Mouse (Mus musculus): Measurements from ENCODE around the gene Ubtd1. TPM values are rescaled to one million over a fixed set of nuclear protein-coding genes. Genes with fewer than 3 reads are reported as not detected.

Gene Ubtd1
- polyA plus RNA-seq (2017; shearing (Covaris generic)) = 5.6 TPM

DNA sequence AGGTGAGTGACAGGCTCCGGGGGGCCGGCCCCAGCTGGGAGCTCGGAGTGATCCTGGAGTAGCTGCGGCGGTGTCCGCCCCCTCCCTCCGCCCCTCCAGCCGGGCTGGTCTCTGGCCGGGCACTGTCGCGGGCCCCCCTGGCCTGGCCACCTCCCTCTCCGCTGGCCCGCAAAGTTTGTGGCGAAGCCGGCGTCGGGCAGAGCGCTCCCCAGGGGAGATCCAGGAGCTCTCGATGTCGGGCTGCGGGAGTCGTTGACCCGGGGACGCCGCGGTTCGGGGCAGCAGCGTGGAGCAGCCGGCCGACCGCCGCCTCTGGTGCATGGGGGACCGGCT is at the start of gene Ubtd1:
Gene Ubtd1 (plus strand): TSS at position 169 of the 333 bp plus-strand sequence.

DNA sequence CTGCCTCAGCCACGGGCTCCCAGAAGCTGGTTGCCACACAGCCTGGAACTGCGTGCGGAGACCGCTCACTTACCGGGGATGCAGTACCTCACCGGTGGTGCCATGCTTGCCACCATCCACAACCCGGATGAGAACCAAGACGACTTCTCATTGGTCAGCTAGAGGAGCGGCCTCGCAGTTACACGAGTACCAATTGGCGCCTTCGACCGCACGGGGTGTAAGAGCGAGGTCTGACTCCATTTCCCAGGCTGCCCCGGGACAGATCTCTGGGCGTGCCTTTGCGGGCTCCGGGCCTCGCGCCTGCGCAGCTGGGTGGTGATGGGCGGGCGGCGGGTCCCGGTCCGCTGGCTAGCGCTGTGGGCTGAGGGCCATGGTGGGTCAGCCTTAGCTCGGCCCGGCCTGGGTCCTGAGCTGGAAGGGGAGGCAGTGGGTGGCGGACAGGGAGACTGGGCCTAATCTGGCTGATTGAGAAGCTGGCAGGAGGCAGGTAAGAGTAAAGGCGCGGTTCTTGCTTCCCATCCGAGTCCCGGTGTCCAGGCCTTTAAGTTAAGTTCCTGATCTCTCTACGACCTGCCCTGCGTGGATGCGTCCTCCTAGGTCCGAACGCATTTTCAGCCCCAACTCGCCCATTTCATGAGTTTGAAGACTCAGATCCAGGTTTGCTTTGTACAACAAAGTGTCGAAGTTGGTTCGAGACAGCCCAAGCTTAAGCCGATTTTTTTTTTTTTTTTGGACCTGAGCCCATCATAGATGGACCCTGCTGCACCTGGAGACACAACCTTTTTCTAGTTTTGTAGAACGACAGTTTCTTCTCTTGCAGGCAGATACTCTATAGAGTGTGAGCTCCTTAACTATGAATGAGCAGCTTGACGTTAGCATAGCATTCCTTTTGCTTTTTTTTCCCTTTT is 48.1 kb upstream of the Ubtd1 start, which contains the start of the genes Exosc1 and Zdhhc16:
Gene Exosc1 (minus strand): TSS at position 245 of the 908 bp plus-strand sequence.
Gene Zdhhc16 (plus strand): TSS at position 302 of the 908 bp plus-strand sequence.

DNA sequence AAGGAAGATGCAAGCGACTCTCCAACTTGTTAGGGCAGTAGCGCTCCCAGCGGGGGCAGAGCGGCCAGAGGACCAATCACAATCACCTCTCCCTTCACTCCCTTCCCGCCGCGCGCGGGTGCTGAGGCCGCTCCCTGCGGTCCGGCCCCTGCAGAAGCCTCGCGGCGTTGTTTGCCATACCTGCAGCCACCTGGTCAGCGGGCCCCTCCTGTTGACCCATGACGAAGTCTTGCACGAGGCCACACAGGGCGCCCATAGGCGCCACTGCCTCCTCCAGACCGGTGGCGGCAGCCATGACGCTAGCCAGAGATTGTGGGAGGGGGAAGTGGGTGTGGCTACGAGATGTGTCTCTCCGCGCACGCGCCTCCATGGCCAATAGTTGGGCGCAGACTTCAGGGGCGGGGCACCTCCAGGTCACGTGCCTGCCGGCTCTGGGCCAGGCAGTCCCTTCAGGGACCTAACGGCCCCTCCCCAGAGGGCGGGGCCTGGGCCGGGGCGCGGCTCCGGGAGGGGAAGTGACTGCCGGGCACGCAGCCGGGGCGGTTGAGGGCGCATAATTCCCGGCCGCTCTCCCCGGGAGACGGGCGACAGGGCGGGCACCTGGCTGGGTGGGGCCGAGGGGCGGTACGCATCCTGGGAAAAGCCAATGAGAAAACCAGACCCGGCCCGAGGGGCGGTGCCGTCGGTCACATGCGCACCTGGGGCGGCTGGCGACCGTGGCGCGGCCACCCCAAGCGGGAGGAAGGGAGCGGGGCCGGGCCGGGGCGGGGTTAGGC is 556 bp upstream of the Ubtd1 start, which contains the start of gene Mms19:
Gene Mms19 (minus strand): TSS at position 339 of the 776 bp plus-strand sequence.

DNA sequence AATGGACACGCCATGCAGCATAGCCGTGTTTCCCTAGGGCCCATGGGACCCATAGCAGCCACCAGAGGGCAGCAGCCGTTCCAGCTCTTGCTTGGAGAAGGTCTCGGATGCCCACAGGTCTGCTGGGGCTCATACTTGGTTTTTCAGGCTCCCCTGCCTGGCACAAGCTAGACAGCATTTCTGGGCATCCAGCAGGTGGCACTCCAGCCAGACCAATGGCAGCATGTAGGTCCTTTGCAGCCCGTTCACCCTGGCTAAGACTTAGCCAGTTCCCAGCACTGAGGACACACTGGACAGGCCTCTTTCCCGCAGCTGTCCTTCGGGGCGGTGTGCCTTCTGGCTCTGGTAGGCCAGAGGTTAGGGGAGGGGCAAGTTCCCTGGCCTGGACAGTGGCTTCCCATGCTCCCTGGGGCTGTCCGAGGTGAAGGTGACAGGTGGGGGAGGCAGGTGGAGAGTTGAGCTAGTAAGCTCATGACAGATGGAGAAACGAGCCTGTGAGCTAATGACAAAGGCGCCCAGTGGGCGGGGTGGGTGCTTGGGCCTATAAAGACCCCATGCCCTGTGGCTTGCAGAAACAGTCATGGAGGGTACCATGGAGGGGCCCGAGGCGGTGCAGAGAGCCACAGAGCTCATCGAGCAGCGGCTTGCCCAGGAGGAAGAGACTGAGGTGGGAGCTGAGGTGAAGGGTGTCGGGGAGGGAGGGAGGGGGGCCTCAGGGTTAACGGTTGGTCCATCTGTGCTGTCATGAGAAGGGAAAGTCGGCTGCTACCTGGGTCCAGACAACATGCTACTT is 54.1 kb downstream of the Ubtd1 start, which contains the start of gene Ankrd2:
Gene Ankrd2 (plus strand): TSS at position 545 of the 793 bp plus-strand sequence.

GRCm38 (mm10) chr19:42045269-42046102 is 63.9 kb downstream of the Ubtd1 start, which contains the start of gene Hoga1:
Gene Hoga1, plus strand, starts transcription at chr19:42045610.

GRCm38 (mm10) chr19:42051948-42052347 is 70.4 kb downstream of the Ubtd1 start, which contains the start of gene 4933411K16Rik:
Gene 4933411K16Rik, plus strand, starts transcription at chr19:42052248.

Other genes with a start within 250 kb of the Ubtd1 start
- gene Slit1, start 238.1 kb upstream of the Ubtd1 start, polyA plus RNA-seq (2017; shearing (Covaris generic)) = not detected
- gene Arhgap19, start 179.7 kb upstream of the Ubtd1 start, polyA plus RNA-seq (2017; shearing (Covaris generic)) = 1.5 TPM
- 8.3 TPM for gene Frat1, start 151.8 kb upstream of the Ubtd1 start, polyA plus RNA-seq (2017; shearing (Covaris generic))
- gene Frat2, start 133.6 kb upstream of the Ubtd1 start, polyA plus RNA-seq (2017; shearing (Covaris generic)) = 103 TPM
- gene Rrp12, start 85.6 kb upstream of the Ubtd1 start, polyA plus RNA-seq (2017; shearing (Covaris generic)) = 30.4 TPM
- gene Pgam1, start 69.8 kb upstream of the Ubtd1 start, polyA plus RNA-seq (2017; shearing (Covaris generic)) = 173 TPM
- 61.7 TPM for gene Exosc1, start 48.3 kb upstream of the Ubtd1 start, polyA plus RNA-seq (2017; shearing (Covaris generic))
- 32.4 TPM for gene Zdhhc16, start 48.3 kb upstream of the Ubtd1 start, polyA plus RNA-seq (2017; shearing (Covaris generic))
- 57.3 TPM for gene Mms19, start 606 bp upstream of the Ubtd1 start, polyA plus RNA-seq (2017; shearing (Covaris generic))
- not detected for gene Ankrd2, start 54.2 kb downstream of the Ubtd1 start, polyA plus RNA-seq (2017; shearing (Covaris generic))
- gene Hoga1, start 63.8 kb downstream of the Ubtd1 start, polyA plus RNA-seq (2017; shearing (Covaris generic)) = not detected
- gene 4933411K16Rik, start 70.5 kb downstream of the Ubtd1 start, polyA plus RNA-seq (2017; shearing (Covaris generic)) = not detected
- gene Morn4, start 104.6 kb downstream of the Ubtd1 start, polyA plus RNA-seq (2017; shearing (Covaris generic)) = 1.9 TPM
- 57.2 TPM for gene Pi4k2a, start 108.7 kb downstream of the Ubtd1 start, polyA plus RNA-seq (2017; shearing (Covaris generic))
- 33.8 TPM for gene Avpi1, start 147.3 kb downstream of the Ubtd1 start, polyA plus RNA-seq (2017; shearing (Covaris generic))
- gene Marveld1, start 165.6 kb downstream of the Ubtd1 start, polyA plus RNA-seq (2017; shearing (Covaris generic)) = 18.7 TPM
- gene Zfyve27, start 182.2 kb downstream of the Ubtd1 start, polyA plus RNA-seq (2017; shearing (Covaris generic)) = 62.3 TPM
- gene Sfrp5, start 220.5 kb downstream of the Ubtd1 start, polyA plus RNA-seq (2017; shearing (Covaris generic)) = not detected

All from effector memory CD4-positive, alpha-beta T cell, adult 5 months (primary cell).